Mouse (Mus musculus): ENCODE data around the gene Carm1. TPM values are rescaled to one million over a fixed set of nuclear protein-coding genes. Genes with fewer than 3 reads are reported as not detected.

The Carm1 gene
- polyA plus RNA-seq, 1 experiment, result 112 TPM

DNA sequence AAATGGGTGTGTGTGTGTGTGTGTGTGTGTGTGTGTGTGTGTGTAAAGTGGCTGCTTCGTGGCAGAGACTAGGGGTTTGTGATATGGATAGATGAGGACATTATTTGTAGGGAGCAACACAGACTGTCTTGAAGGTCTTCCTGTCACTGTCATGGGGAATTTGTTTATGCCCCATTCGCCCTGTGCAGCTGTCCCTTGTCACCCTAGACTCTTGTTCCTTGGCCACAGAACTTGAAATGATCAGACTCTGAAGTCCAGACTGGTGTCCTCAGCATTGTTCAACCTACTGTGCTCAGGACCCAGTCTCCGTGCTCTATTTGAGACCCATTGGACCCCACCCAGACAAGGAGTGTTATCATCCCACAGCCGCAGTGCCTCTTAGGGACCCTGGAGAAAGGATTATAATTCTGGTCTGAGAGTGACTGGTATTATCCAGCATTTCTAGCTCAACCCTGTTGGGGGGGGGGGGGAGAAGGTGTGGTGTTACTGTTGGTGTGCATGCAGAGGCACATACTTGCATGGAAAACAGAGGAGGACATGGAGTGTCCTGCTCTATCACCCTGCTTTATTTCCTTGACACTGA is 18.4 kb downstream of the Carm1 start:
- Histone ChIP-seq H3K4me1 (ENCODE audit: control insufficient read depth, insufficient read depth, low read length) (peaks cover 6% of the 10 kb centered on the region), H3K9me3 (replicated peaks; ENCODE audit: control insufficient read depth, insufficient read depth, low read length, poor library complexity, severe bottlenecking) (no peaks in the 10 kb centered on the region), H3K9ac (ENCODE audit: low read depth, poor library complexity, severe bottlenecking) (no peak overlapping the region), H3K36me3 (ENCODE audit: control insufficient read depth, insufficient read depth, low read length, poor library complexity, severe bottlenecking) (peaks cover 10% of the 10 kb centered on the region), H3K27me3 (ENCODE audit: control insufficient read depth, insufficient read depth, low read length, poor library complexity, severe bottlenecking) (no peaks in the 10 kb centered on the region), H3K4me3 (ENCODE audit: low read depth, low read length) (no peak overlapping the region), H3K27ac (ENCODE audit: insufficient read depth, low read length) (peak overlapping the region; percentile 36; the same call in 1 of the 2 replicates)
- TF ChIP-seq CTCF (IDR thresholded peaks at IDR 0.05; ENCODE audit: low read depth, low read length), result no peak
- no peak for TF ChIP-seq POLR2A (IDR thresholded peaks at IDR 0.05; ENCODE audit: insufficient read depth, low read length)
- no peak for TF ChIP-seq EP300 (IDR thresholded peaks at IDR 0.05; ENCODE audit: insufficient read depth, low read depth, low read length)

DNA sequence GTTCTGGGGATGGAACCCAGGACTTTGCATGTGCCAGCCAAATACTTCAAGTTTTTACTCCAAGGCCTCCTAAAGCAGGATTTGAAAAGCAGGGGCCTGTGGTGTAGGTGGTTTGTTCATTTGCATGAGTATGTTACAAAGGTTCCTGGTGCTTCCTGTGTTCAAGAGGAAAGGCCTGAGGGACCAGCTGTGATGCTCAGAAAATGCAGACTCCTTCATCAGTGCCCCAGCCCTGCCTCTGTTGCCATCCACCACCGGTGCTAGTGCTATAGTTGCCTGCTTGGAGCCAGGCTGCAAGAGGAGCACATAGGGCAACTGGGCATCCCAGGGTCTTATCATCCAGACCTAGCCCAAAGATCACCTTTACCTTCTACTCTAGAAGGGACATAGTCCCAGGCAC is 19.8 kb downstream of the Carm1 start:
- peaks cover 18% of the 10 kb centered on the region for H3K36me3 ChIP-seq (ENCODE audit: control insufficient read depth, insufficient read depth, low read length, poor library complexity, severe bottlenecking)
- no peak overlapping the region for H3K27ac ChIP-seq (ENCODE audit: insufficient read depth, low read length)
- H3K9me3 ChIP-seq (replicated peaks; ENCODE audit: control insufficient read depth, insufficient read depth, low read length, poor library complexity, severe bottlenecking), result no peaks in the 10 kb centered on the region
- H3K9ac ChIP-seq (ENCODE audit: low read depth, poor library complexity, severe bottlenecking), result no peak overlapping the region
- TF ChIP-seq EP300 (IDR thresholded peaks at IDR 0.05; ENCODE audit: insufficient read depth, low read depth, low read length) (no peak), CTCF (IDR thresholded peaks at IDR 0.05; ENCODE audit: low read depth, low read length) (no peak), POLR2A (IDR thresholded peaks at IDR 0.05; ENCODE audit: insufficient read depth, low read length) (no peak)
- no peak overlapping the region for H3K4me3 ChIP-seq (ENCODE audit: low read depth, low read length)
- no peaks in the 10 kb centered on the region for H3K27me3 ChIP-seq (ENCODE audit: control insufficient read depth, insufficient read depth, low read length, poor library complexity, severe bottlenecking)
- H3K4me1 ChIP-seq (ENCODE audit: control insufficient read depth, insufficient read depth, low read length), result peaks cover 6% of the 10 kb centered on the region

DNA sequence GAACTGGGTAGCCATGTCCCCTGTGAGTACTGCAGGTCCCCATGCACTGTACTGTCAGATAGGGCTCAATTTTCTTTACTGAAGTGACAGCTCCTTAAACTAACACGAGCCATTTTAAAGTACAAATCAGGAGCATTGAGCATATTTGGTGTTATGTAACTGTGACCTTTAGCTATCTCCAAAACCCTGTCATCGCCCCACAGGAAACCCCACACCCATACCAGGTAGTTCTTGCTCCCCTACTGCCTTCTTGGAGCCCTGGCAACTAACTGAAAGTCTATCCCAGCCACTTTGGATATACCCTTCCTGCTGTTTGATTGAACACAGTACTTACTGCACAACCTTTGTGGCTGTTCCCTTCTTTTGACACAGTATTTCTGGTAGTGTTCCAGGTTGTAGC is 20.4 kb downstream of the Carm1 start:
- H3K4me1 ChIP-seq (ENCODE audit: control insufficient read depth, insufficient read depth, low read length), result peaks cover 6% of the 10 kb centered on the region
- H3K27me3 ChIP-seq (ENCODE audit: control insufficient read depth, insufficient read depth, low read length, poor library complexity, severe bottlenecking), result no peaks in the 10 kb centered on the region
- H3K9me3 ChIP-seq (replicated peaks; ENCODE audit: control insufficient read depth, insufficient read depth, low read length, poor library complexity, severe bottlenecking), result no peaks in the 10 kb centered on the region
- TF ChIP-seq POLR2A (IDR thresholded peaks at IDR 0.05; ENCODE audit: insufficient read depth, low read length) (no peak), CTCF (IDR thresholded peaks at IDR 0.05; ENCODE audit: low read depth, low read length) (no peak), EP300 (IDR thresholded peaks at IDR 0.05; ENCODE audit: insufficient read depth, low read depth, low read length) (no peak)
- H3K4me3 ChIP-seq (ENCODE audit: low read depth, low read length), result no peak overlapping the region
- H3K9ac ChIP-seq (ENCODE audit: low read depth, poor library complexity, severe bottlenecking), result no peak overlapping the region
- no peak overlapping the region for H3K27ac ChIP-seq (ENCODE audit: insufficient read depth, low read length)
- peaks cover 20% of the 10 kb centered on the region for H3K36me3 ChIP-seq (ENCODE audit: control insufficient read depth, insufficient read depth, low read length, poor library complexity, severe bottlenecking)

DNA sequence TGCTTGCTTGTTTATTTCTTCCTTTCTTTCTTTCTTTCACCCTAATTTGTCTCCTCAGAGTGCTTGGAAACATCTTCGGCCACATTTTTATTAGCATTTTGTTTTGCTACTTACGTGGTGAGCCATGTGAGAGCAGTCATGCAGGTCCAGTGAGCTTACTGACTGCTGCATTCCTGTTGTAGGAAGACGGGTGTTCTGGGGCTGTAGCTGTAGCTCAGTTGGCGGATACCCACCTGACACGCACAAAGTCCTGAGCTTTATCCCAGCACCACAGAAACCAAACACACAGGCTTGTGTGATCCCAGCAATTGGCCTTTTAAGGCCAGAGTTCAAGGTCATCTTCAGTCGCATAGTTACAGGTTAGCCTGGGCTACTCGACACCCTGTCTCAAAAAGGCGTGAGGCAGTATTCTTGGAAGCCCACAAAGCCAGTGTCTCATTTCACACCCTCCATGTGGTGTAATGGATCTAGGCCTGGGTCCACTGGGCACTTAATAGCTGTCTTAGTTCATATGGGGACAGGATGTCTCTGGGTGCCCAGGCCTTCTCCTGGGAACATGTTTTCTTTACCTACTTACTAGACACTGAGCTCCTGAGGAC is 22.1 kb downstream of the Carm1 start:
- no peaks in the 10 kb centered on the region for H3K9me3 ChIP-seq (replicated peaks; ENCODE audit: control insufficient read depth, insufficient read depth, low read length, poor library complexity, severe bottlenecking)
- TF ChIP-seq EP300 (IDR thresholded peaks at IDR 0.05; ENCODE audit: insufficient read depth, low read depth, low read length) (no peak), POLR2A (IDR thresholded peaks at IDR 0.05; ENCODE audit: insufficient read depth, low read length) (no peak), CTCF (IDR thresholded peaks at IDR 0.05; ENCODE audit: low read depth, low read length) (no peak)
- H3K36me3 ChIP-seq (ENCODE audit: control insufficient read depth, insufficient read depth, low read length, poor library complexity, severe bottlenecking), result peaks cover 26% of the 10 kb centered on the region
- H3K4me1 ChIP-seq (ENCODE audit: control insufficient read depth, insufficient read depth, low read length), result peaks cover 6% of the 10 kb centered on the region
- H3K9ac ChIP-seq (ENCODE audit: low read depth, poor library complexity, severe bottlenecking), result no peak overlapping the region
- H3K27ac ChIP-seq (ENCODE audit: insufficient read depth, low read length), result no peak overlapping the region
- no peaks in the 10 kb centered on the region for H3K27me3 ChIP-seq (ENCODE audit: control insufficient read depth, insufficient read depth, low read length, poor library complexity, severe bottlenecking)
- no peak overlapping the region for H3K4me3 ChIP-seq (ENCODE audit: low read depth, low read length)

DNA sequence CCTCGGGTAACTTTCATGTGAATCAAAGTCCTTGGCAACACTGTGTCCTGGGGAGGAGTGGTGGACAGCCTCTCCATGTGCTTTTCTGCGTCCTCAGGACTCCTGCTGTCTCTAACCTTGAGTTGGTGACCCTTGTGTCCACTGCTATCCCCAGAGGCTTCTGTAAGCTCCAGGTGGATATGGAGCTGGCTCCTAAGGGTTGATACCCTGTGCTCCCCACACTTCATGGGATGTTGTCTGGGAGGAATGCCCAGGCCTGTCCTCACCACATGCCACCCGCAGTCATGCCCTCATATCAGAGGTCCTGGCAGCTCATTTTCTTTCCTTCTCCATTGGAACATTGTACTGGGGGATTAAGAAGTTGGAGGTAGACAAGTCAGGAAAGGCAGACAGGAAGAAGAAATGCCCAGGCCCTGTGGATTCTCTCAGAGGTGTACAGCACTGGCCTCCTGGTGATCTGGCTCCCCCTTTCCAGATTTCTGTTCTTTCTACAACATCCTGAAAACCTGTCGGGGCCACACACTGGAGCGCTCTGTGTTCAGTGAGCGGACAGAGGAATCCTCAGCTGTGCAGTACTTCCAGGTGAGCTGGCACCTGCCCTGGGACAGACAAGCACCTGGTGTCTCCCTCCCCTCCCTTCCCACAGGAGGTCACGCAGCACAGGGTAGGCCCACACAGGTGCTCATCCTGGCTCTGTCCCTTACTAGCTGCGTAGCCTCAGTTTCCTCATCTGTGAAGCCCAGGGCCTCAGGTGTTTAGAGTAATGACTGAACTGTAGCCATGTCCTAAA is 27.5 kb downstream of the Carm1 start:
- no peaks in the 10 kb centered on the region for H3K4me1 ChIP-seq (ENCODE audit: control insufficient read depth, insufficient read depth, low read length)
- no peak overlapping the region for H3K4me3 ChIP-seq (ENCODE audit: low read depth, low read length)
- H3K9me3 ChIP-seq (replicated peaks; ENCODE audit: control insufficient read depth, insufficient read depth, low read length, poor library complexity, severe bottlenecking), result no peaks in the 10 kb centered on the region
- H3K27me3 ChIP-seq (ENCODE audit: control insufficient read depth, insufficient read depth, low read length, poor library complexity, severe bottlenecking), result no peaks in the 10 kb centered on the region
- TF ChIP-seq POLR2A (IDR thresholded peaks at IDR 0.05; ENCODE audit: insufficient read depth, low read length) (no peak), EP300 (IDR thresholded peaks at IDR 0.05; ENCODE audit: insufficient read depth, low read depth, low read length) (no peak), CTCF (IDR thresholded peaks at IDR 0.05; ENCODE audit: low read depth, low read length) (no peak)
- H3K36me3 ChIP-seq (ENCODE audit: control insufficient read depth, insufficient read depth, low read length, poor library complexity, severe bottlenecking), result peaks cover 41% of the 10 kb centered on the region
- H3K9ac ChIP-seq (ENCODE audit: low read depth, poor library complexity, severe bottlenecking), result no peak overlapping the region
- peak overlapping the region; percentile 17; the same call in 1 of the 2 replicates for H3K27ac ChIP-seq (ENCODE audit: insufficient read depth, low read length)

DNA sequence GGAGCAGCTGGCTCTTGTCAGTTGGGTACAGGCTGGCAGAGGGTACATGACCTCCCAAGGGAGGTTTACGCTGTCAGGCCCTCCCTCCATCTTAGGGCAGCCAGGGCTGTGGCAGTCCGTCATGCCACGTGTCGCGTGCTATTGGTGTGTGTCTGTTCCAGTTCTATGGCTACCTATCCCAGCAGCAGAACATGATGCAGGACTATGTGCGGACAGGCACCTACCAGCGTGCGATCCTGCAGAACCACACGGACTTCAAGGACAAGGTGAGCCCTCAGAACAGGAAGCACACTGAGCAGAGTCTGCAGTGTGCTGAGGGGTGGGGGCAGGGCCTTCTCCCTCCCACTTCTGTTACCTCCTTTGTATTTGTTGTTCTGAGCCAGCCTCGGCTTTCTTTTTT is 28.6 kb downstream of the Carm1 start:
- Histone ChIP-seq H3K9me3 (replicated peaks; ENCODE audit: control insufficient read depth, insufficient read depth, low read length, poor library complexity, severe bottlenecking) (no peaks in the 10 kb centered on the region), H3K36me3 (ENCODE audit: control insufficient read depth, insufficient read depth, low read length, poor library complexity, severe bottlenecking) (peaks cover 44% of the 10 kb centered on the region), H3K27me3 (ENCODE audit: control insufficient read depth, insufficient read depth, low read length, poor library complexity, severe bottlenecking) (no peaks in the 10 kb centered on the region), H3K27ac (ENCODE audit: insufficient read depth, low read length) (no peak overlapping the region), H3K4me1 (ENCODE audit: control insufficient read depth, insufficient read depth, low read length) (no peaks in the 10 kb centered on the region), H3K4me3 (ENCODE audit: low read depth, low read length) (no peak overlapping the region), H3K9ac (ENCODE audit: low read depth, poor library complexity, severe bottlenecking) (no peak overlapping the region)
- TF ChIP-seq CTCF (IDR thresholded peaks at IDR 0.05; ENCODE audit: low read depth, low read length) (no peak), EP300 (IDR thresholded peaks at IDR 0.05; ENCODE audit: insufficient read depth, low read depth, low read length) (no peak), POLR2A (IDR thresholded peaks at IDR 0.05; ENCODE audit: insufficient read depth, low read length) (no peak)

Measured in ES-Bruce4 (cell line).